Mouse (Mus musculus) left cerebral cortex, postnatal 14 days (tissue): ENCODE measurements around the gene Guca1a. TPM values are rescaled to one million over a fixed set of nuclear protein-coding genes. Genes with fewer than 3 reads are reported as not detected.

Source experiments
- DNase-seq, 2 experiments: peaks; one replicate each; pipeline ENCODE4 v3.0.0; 2021 to 2022; ENCODE audit warnings: low spot score in 2 of 2, mixed read lengths in 1 of 2
- intact Hi-C: fragments of 180-260 bp; cut with DNase I; formaldehyde crosslinking; loops from one replicate; pipeline ENCODE4 v1.15.1; 2025
- long read RNA-seq, 2 experiments: library from polyadenylated mRNA; stranded (forward); transcript quantifications; one replicate each; pipeline ENCODE4 v2.0.0; 2021
- total RNA-seq, 2 experiments: library from RNA; stranded (reverse); gene quantifications; 2 replicates each; pipeline ENCODE4 v1.2.3; 2021

Gene Guca1a
- under 1 TPM in 1 of 2 experiments, not detected in 1; 0.40 TPM for total RNA-seq
- long read RNA-seq, experiment 1, result 0 reads
- long read RNA-seq, experiment 2, result 0 reads

- DNase-seq, result no peak
- intact Hi-C loops, result no loop called here
Measured at GRCm38 (mm10) chr17:47400451-47400850, at the start of gene Guca1a. Gene Guca1a, minus strand, starts transcription at chr17:47400584.

- no peak for DNase-seq
- intact Hi-C loops, result no loop called here
Measured at GRCm38 (mm10) chr17:47449432-47449831, 49.0 kb upstream of the Guca1a start.

- intact Hi-C loops, result no loop called here
- DNase-seq, result no peak
Measured at GRCm38 (mm10) chr17:47448523-47449372, 48.4 kb upstream of the Guca1a start.

- no peak for DNase-seq
- intact Hi-C loops, result no loop called here
Measured at GRCm38 (mm10) chr17:47446561-47446960, 46.2 kb upstream of the Guca1a start.

GRCm38 (mm10) chr17:47446025-47446424 lies 45.6 kb upstream of the Guca1a start:
- intact Hi-C loops, result no loop called here
- DNase-seq, result no peak

- DNase-seq, result no peak
- intact Hi-C loops, result no loop called here
Measured at GRCm38 (mm10) chr17:47445518-47445917, 45.1 kb upstream of the Guca1a start.

GRCm38 (mm10) chr17:47444113-47444512 lies 43.7 kb upstream of the Guca1a start:
- intact Hi-C loops, result no loop called here
- no peak for DNase-seq

- intact Hi-C loops, result no loop called here
Measured at GRCm38 (mm10) chr17:47442271-47442670, 41.9 kb upstream of the Guca1a start.

GRCm38 (mm10) chr17:47441296-47442051 lies 41.1 kb upstream of the Guca1a start:
- DNase-seq, result no peak
- intact Hi-C loops, result no loop called here

More at GRCm38 (mm10) chr17:47442271-47442670, 41.9 kb upstream of the Guca1a start:
- no peak for DNase-seq

- intact Hi-C loops, result no loop called here
- no peak for DNase-seq
Measured at GRCm38 (mm10) chr17:47440359-47440890, 40.0 kb upstream of the Guca1a start.

- no peak for DNase-seq
- intact Hi-C loops, result no loop called here
Measured at GRCm38 (mm10) chr17:47439396-47440028, 39.1 kb upstream of the Guca1a start.

GRCm38 (mm10) chr17:47438611-47439010 lies 38.2 kb upstream of the Guca1a start:
- no peak for DNase-seq
- intact Hi-C loops, result no loop called here

GRCm38 (mm10) chr17:47436907-47437547 lies 36.6 kb upstream of the Guca1a start, which contains the start of gene 1700001C19Rik:
Gene 1700001C19Rik, minus strand, starts transcription at chr17:47437376.
- intact Hi-C loops, result no loop called here
- no peak for DNase-seq

GRCm38 (mm10) chr17:47436156-47436906 lies 35.9 kb upstream of the Guca1a start, which contains the start of gene AI661453:
Gene AI661453, plus strand, starts transcription at chr17:47436615.
- intact Hi-C loops, result no loop called here

GRCm38 (mm10) chr17:47430815-47431214 lies 30.4 kb upstream of the Guca1a start:
- no peak for DNase-seq
- intact Hi-C loops, result no loop called here

More at GRCm38 (mm10) chr17:47436156-47436906, 35.9 kb upstream of the Guca1a start, which contains the start of gene AI661453:
- DNase-seq, result no peak

GRCm38 (mm10) chr17:47428831-47429304 lies 28.5 kb upstream of the Guca1a start:
- intact Hi-C loops, result no loop called here

GRCm38 (mm10) chr17:47427316-47427715 lies 26.9 kb upstream of the Guca1a start:
- intact Hi-C loops, result no loop called here
- DNase-seq, result no peak

More at GRCm38 (mm10) chr17:47428831-47429304, 28.5 kb upstream of the Guca1a start:
- no peak for DNase-seq

- intact Hi-C loops, result no loop called here
- DNase-seq, result no peak
Measured at GRCm38 (mm10) chr17:47424186-47424585, 23.8 kb upstream of the Guca1a start.
